Mouse (Mus musculus) CH12.LX (cell line): ENCODE measurements around the gene Gm17655.

Experiments
- BHLHE40 ChIP-seq: IDR thresholded peaks from 2 replicates; pipeline ENCODE4 v1.6.1; 2011; ENCODE audit warnings: mild to moderate bottlenecking, low read depth, low read length, improper control_type of control experiment
- CHD1 ChIP-seq: IDR thresholded peaks from 2 replicates; pipeline ENCODE4 v1.6.1; 2012; ENCODE audit warnings: low read depth, low read length, improper control_type of control experiment, inconsistent platforms
- CTCF ChIP-seq, 2 experiments: IDR thresholded peaks in 1 of 2; conservative IDR thresholded peaks in 1 of 2; 2 replicates each; pipeline ENCODE4 v1.5.1; 2011 to 2012; ENCODE audit warnings: low read depth in 2 of 2, low read length in 2 of 2, improper control_type of control experiment in 1 of 2, inconsistent platforms in 1 of 2, mild to moderate bottlenecking in 1 of 2, moderate library complexity in 1 of 2
- ELF1 ChIP-seq: IDR thresholded peaks from 2 replicates; pipeline ENCODE4 v1.6.1; 2014; ENCODE audit warnings: low read depth, mild to moderate bottlenecking, inconsistent platforms, low read length, improper control_type of control experiment
- EP300 ChIP-seq: IDR thresholded peaks from 2 replicates; pipeline ENCODE4 v1.6.1; 2011; ENCODE audit warnings: low read length, improper control_type of control experiment
- GABPA ChIP-seq: IDR thresholded peaks from 2 replicates; pipeline ENCODE4 v1.6.1; 2012; ENCODE audit warnings: low read depth, low read length, improper control_type of control experiment, inconsistent platforms; ENCODE audit not compliant: insufficient replicate concordance
- MYC ChIP-seq: IDR thresholded peaks from 2 replicates; pipeline ENCODE4 v1.6.1; 2011; ENCODE audit warnings: low read depth, mild to moderate bottlenecking, improper control_type of control experiment, low read length
- NELFE ChIP-seq: IDR thresholded peaks from 2 replicates; pipeline ENCODE4 v1.6.1; 2011; ENCODE audit warnings: low read depth, low read length, improper control_type of control experiment
- NRF1 ChIP-seq: IDR thresholded peaks from 2 replicates; pipeline ENCODE4 v1.6.1; 2014; ENCODE audit warnings: low read depth, mild to moderate bottlenecking, inconsistent platforms, low read length, improper control_type of control experiment, moderate library complexity
- POLR2A ChIP-seq: IDR thresholded peaks from 2 replicates; pipeline ENCODE4 v1.6.1; 2011; ENCODE audit warnings: low read depth, mild to moderate bottlenecking, improper control_type of control experiment, low read length
- POLR2AphosphoS2 ChIP-seq: IDR thresholded peaks from 2 replicates; pipeline ENCODE4 v1.6.1; 2011; ENCODE audit warnings: low read depth, low read length, improper control_type of control experiment
- TBP ChIP-seq: conservative IDR thresholded peaks from 2 replicates; pipeline ENCODE4 v1.6.1; 2011; ENCODE audit warnings: low read depth, low read length, improper control_type of control experiment
- USF2 ChIP-seq: conservative IDR thresholded peaks from 2 replicates; pipeline ENCODE4 v1.6.1; 2011; ENCODE audit warnings: low read depth, low read length, improper control_type of control experiment
- ZC3H11A ChIP-seq: IDR thresholded peaks from 2 replicates; pipeline ENCODE4 v1.6.1; 2012; ENCODE audit warnings: low read depth, mild to moderate bottlenecking, inconsistent platforms, low read length, improper control_type of control experiment

- TF ChIP-seq CTCF (conservative IDR thresholded peaks at IDR 0.05 in 1 of 2, IDR thresholded peaks at IDR 0.05 in 1 of 2; ENCODE audit: low read depth in 2 of 2, low read length in 2 of 2) (no peak), NRF1 (no peak), ZC3H11A (no peak), NELFE (no peak), ELF1 (no peak), POLR2A (no peak), MYC (no peak), TBP (no peak), BHLHE40 (no peak), POLR2AphosphoS2 (no peak), USF2 (no peak), EP300 (no peak), CHD1 (no peak), GABPA (no peak)
These were observed 10.6 kb upstream of the Gm17655 start for GRCm38 (mm10) chr5:110082961-110083360.
